Mouse (Mus musculus): ENCODE measurements at regions not wholly inside any gene's neighbourhood (a gene's known extent, or its start where the extent isn't known, plus 50 kb on each side); places are given as distances from the start of the nearest gene placed in this dataset.
"Not testable (repeated sequence)": the region's sequence is repeated elsewhere in the genome, so short reads cannot be mapped to it uniquely, and the experiment has no call there.

DNA sequence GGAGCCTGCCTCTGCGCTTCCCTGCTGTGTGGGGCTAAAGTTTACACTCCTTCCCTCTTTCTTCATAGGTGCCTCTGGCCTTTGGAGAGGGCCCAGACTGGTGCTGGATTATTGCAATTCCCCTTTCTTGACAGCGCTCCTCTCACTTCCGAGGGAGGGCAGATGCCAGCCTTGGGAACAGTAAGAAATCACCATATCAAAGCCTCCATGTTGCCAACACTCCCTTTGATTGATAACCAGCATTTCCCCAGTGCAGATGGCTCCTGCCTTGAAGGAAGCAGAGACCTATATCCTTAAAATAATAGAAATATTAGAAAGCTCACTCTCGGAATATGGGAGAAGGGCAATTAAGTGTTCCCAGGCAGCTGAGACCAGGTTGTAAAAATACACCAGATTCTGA lies 63.1 kb upstream of the Cep295 start:
- 80% methylated on average over 4 of the region's 4 CpGs for whole genome bisulfite sequencing
- Histone ChIP-seq H3K27ac (no peak overlapping the region), H3K36me3 (replicated peaks) (no peaks in the 10 kb centered on the region), H3K4me3 (no peak overlapping the region), H3K27me3 (ENCODE audit: poor library complexity, severe bottlenecking) (peaks cover 17% of the 10 kb centered on the region), H3K9me3 (no peaks in the 10 kb centered on the region), H3K4me1 (peaks cover 26% of the 10 kb centered on the region)
- DNase-seq (ENCODE audit: extremely low spot score, low spot score), result no peak

DNA sequence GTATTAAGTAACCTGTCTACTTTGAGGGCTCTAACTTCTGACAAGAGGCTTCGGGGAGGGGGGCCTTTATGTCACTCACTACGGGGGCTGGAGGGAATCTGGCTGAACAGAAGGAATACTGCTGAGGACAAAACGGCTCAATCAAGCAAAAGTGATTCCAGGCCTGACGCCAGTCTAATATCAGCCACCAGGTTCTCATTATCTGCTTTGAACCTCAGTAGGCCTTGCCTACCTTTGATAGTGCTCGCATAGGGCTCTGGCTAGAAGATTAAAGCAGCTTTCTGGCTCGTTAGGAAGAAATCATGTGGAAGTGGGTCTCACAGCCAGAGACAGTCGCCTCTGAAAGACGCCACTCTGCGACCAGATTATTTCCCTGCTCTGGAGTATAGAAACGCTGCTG lies 64.3 kb upstream of the Cep295 start:
- Histone ChIP-seq H3K27me3 (ENCODE audit: poor library complexity, severe bottlenecking) (peaks cover 17% of the 10 kb centered on the region), H3K9me3 (no peaks in the 10 kb centered on the region), H3K27ac (peak overlapping the region; percentile 51; the same call in 1 of the 2 replicates), H3K4me3 (no peak overlapping the region), H3K4me1 (peaks cover 26% of the 10 kb centered on the region), H3K36me3 (replicated peaks) (no peaks in the 10 kb centered on the region)
- peak; percentile 47 for DNase-seq (ENCODE audit: extremely low spot score, low spot score)
- 8% methylated on average over 10 of the region's 10 CpGs for WGBS

DNA sequence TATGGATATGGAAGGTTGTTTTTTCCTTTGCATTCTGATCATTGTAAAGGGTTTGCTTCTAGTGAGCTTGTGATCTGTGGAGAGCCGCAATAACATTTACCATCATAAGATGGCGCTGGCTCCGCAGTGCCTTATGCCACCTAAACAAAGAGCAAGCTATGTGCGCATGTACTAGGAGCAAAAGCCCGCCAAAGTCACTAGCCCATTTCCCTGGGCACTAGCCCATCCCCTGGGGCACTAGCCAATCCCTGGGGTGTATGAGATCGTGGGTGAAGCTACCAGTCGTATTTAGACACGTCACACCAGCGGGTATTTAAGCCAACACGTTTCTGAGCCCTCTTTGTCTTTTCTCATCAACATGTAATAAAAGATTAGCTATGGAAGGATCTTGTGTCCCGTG lies 59.0 kb upstream of the Smco4 start:
- 69% methylated on average over 11 of the region's 11 CpGs for WGBS
- H3K9me3 ChIP-seq; H3K4me3 ChIP-seq; H3K27ac ChIP-seq; H3K27me3 ChIP-seq (ENCODE audit: poor library complexity, severe bottlenecking); H3K4me1 ChIP-seq; DNase-seq (ENCODE audit: extremely low spot score, low spot score); H3K36me3 ChIP-seq (replicated peaks): not testable (repeated sequence)

DNA sequence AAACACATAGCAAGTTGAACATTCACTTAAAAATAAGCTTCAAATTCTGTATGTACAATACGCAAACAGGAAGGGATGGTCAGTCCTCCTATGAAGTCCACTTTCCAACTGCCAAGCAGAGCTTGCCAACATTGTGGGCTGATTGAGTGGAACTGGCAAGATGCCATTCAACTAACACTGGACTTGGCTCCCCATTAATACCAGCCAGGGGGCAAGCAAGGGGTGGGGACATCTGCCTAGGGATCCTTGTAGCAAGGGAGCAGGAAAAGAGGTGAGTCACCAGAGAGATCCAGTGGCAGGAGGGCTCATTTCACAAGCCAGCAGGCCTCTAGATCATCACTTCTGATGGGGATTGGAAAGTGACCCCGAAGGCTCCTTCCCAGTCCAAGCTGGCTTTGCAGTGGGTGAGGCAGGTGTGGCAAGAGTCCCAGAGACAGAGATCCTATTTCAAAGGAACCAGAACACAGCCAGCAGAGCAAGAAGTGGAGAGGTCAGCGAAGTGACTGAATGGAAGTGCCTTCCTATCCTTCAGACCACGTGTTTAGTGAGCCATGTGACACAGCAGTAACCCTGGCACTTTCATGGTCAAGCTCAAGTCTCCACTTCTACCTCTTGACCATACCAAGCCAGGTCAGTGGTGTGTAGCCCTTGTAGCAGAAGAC lies 53.8 kb upstream of the Smco4 start:
- no peaks in the 10 kb centered on the region for H3K4me1 ChIP-seq
- no peaks in the 10 kb centered on the region for H3K9me3 ChIP-seq
- H3K36me3 ChIP-seq (replicated peaks), result no peaks in the 10 kb centered on the region
- DNase-seq (ENCODE audit: extremely low spot score, low spot score), result no peak
- no peak overlapping the region for H3K4me3 ChIP-seq
- WGBS, result 74% methylated on average over 4 of the region's 4 CpGs
- H3K27me3 ChIP-seq (ENCODE audit: poor library complexity, severe bottlenecking), result no peaks in the 10 kb centered on the region
- H3K27ac ChIP-seq, result no peak overlapping the region

DNA sequence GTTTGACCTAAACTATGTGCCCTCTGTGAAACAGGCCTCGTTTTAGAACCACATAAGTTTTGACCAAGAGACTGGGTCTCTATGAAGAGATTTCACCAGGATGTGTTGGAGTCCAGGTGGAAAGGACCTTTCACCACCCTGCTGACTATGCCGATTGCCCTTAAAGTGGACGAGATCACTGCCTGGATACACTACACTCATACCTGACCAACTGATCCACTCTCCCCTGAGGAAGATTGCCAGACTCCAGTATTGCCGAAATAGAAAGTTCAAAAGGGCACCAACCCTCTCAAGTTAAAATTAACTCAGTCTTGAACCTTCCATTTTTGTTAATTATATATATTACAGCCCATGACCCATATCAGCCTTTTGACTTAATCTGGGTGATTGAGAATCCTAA lies 51.1 kb upstream of the Smco4 start:
- Histone ChIP-seq H3K27ac (no peak overlapping the region), H3K27me3 (ENCODE audit: poor library complexity, severe bottlenecking) (no peaks in the 10 kb centered on the region), H3K4me3 (no peak overlapping the region), H3K36me3 (replicated peaks) (no peaks in the 10 kb centered on the region), H3K4me1 (no peaks in the 10 kb centered on the region), H3K9me3 (no peaks in the 10 kb centered on the region)
- DNase-seq (ENCODE audit: extremely low spot score, low spot score), result no peak
- WGBS, result 89% methylated on average over 4 of the region's 4 CpGs
